Mouse (Mus musculus): Measurements from ENCODE around the gene Amy2a5. TPM values are rescaled to one million over a fixed set of nuclear protein-coding genes. Genes with fewer than 3 reads are reported as not detected.
"Not testable (repeated sequence)": the region's sequence is repeated elsewhere in the genome, so short reads cannot be mapped to it uniquely, and the experiment has no call there.

The Amy2a5 gene
- 0.07 and 0.17 TPM in 2 replicates for polyA plus RNA-seq (2015; fragmentation: Nextera tagmentation; extraction: Ambion mirVana)

DNA sequence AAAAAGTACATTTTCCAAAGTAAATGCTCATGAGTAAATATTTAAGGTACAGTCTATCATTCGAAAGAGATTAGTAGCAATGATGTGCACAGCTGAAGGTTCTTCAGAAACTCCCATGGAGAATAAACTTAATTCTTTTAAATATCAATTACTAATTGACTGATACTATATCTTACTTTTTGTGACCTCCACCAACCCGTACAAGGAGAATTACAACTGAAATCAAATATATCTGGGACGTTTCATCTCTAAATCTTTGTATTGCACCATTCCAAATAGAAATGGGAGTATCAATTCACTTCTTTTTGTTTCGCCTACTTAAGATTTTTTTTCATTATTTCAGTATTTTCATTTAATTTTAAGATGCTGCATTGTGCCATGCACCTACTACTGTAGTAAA is at the start of gene Amy2a5:
Amy2a5 (minus strand) TSS at position 101 of the 400 bp plus-strand sequence.
- H3K4me2 ChIP-seq (replicated peaks; ENCODE audit: low read depth, low read length); H3K4me3 ChIP-seq (ENCODE audit: low read length); H3K9me3 ChIP-seq (ENCODE audit: low read length); H3K4me1 ChIP-seq (ENCODE audit: insufficient read depth, low read length); H3K27ac ChIP-seq (ENCODE audit: low read length); H3K36me3 ChIP-seq (ENCODE audit: insufficient read depth, low read length); H3K9ac ChIP-seq (replicated peaks; ENCODE audit: low read length); ATAC-seq (ENCODE audit: low FRiP score, low TSS enrichment); H3K27me3 ChIP-seq (ENCODE audit: insufficient read depth, low read length): not testable (repeated sequence)
- WGBS: no CpG with 5 or more reads among the region's 4 CpGs

DNA sequence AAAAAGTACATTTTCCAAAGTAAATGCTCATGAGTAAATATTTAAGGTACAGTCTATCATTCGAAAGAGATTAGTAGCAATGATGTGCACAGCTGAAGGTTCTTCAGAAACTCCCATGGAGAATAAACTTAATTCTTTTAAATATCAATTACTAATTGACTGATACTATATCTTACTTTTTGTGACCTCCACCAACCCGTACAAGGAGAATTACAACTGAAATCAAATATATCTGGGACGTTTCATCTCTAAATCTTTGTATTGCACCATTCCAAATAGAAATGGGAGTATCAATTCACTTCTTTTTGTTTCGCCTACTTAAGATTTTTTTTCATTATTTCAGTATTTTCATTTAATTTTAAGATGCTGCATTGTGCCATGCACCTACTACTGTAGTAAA is 32.7 kb upstream of the Amy2a5 start, which contains the start of gene Amy2a4:
Amy2a4 (minus strand) TSS at position 101 of the 400 bp plus-strand sequence.
- WGBS: no CpG with 5 or more reads among the region's 4 CpGs
- not testable (repeated sequence) for H3K4me1 ChIP-seq (ENCODE audit: insufficient read depth, low read length); H3K4me2 ChIP-seq (replicated peaks; ENCODE audit: low read depth, low read length); H3K36me3 ChIP-seq (ENCODE audit: insufficient read depth, low read length); H3K9me3 ChIP-seq (ENCODE audit: low read length); ATAC-seq (ENCODE audit: low FRiP score, low TSS enrichment); H3K27ac ChIP-seq (ENCODE audit: low read length); H3K27me3 ChIP-seq (ENCODE audit: insufficient read depth, low read length); H3K4me3 ChIP-seq (ENCODE audit: low read length); H3K9ac ChIP-seq (replicated peaks; ENCODE audit: low read length)

DNA sequence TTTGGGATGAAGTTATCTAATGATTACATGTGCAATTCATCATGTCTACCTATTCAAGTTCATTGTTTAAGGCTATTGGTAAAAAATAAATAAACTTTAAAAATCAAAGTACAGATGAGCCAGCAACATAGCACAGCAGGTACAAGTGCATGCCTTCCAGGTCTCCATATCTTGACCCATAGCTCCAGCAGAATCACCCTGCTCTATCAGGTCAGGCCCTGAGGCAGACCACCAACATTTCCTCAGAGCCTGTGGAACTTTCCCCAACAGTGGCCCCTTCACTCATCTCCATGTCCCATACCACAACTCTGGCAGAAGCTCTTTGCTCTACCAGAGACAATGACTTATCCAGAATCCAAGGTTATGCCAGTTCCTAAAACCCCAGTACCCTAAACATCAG is 21.6 kb upstream of the Amy2a5 start:
- H3K4me1 ChIP-seq (ENCODE audit: insufficient read depth, low read length); ATAC-seq (ENCODE audit: low FRiP score, low TSS enrichment): not testable (repeated sequence)

DNA sequence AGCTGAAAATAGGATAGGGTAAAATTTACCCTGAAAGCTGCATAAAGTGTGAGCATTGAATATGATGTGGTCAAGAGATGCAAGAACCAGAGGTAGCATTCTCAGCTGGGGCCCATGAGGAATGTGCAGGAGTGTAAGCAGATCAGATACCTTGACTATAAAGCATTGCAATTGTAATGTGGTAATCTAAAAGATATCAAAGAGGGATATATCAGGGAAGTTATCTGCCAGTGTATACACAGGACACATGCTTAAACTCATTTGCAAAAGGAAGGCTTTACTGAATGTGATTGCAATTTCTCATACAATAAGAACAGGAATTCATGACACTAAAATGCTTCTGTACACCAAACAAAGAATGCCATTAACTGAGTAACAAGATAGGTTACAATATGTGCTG is 20.9 kb upstream of the Amy2a5 start:
- H3K4me1 ChIP-seq (ENCODE audit: insufficient read depth, low read length); H3K9me3 ChIP-seq (ENCODE audit: low read length); H3K4me3 ChIP-seq (ENCODE audit: low read length); H3K4me2 ChIP-seq (replicated peaks; ENCODE audit: low read depth, low read length); ATAC-seq (ENCODE audit: low FRiP score, low TSS enrichment); H3K27me3 ChIP-seq (ENCODE audit: insufficient read depth, low read length); H3K9ac ChIP-seq (replicated peaks; ENCODE audit: low read length); H3K27ac ChIP-seq (ENCODE audit: low read length); H3K36me3 ChIP-seq (ENCODE audit: insufficient read depth, low read length): not testable (repeated sequence)

More for the DNA sequence above, 21.6 kb upstream of the Amy2a5 start:
- H3K9ac ChIP-seq (replicated peaks; ENCODE audit: low read length); H3K4me2 ChIP-seq (replicated peaks; ENCODE audit: low read depth, low read length); H3K27me3 ChIP-seq (ENCODE audit: insufficient read depth, low read length); H3K36me3 ChIP-seq (ENCODE audit: insufficient read depth, low read length); H3K9me3 ChIP-seq (ENCODE audit: low read length); H3K4me3 ChIP-seq (ENCODE audit: low read length); H3K27ac ChIP-seq (ENCODE audit: low read length): not testable (repeated sequence)

DNA sequence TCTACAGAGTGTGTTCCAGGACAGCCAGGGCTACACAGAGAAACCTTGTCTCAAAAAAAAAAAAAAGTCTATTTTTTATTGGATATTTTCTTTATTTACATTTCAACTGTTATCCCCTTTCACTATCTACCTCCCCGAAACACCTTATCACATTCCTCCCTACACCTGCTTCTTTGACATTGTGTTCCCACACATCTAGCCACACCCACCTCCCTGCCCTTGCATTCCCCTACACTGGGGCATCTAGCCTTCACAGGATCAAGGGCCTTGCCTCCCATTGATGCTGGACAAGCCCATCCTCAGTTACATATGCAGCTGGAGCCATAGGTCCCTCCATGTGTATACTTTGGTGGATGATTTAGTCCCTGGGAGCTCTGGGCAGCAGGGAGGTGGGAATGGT is 31.5 kb downstream of the Amy2a5 start:
- no peak overlapping the region for H3K4me2 ChIP-seq (replicated peaks; ENCODE audit: low read depth, low read length)
- H3K9ac ChIP-seq (replicated peaks; ENCODE audit: low read length): no peak overlapping the region
- H3K4me3 ChIP-seq (ENCODE audit: low read length): no peak overlapping the region
- ATAC-seq (ENCODE audit: low FRiP score, low TSS enrichment): no peak
- H3K36me3 ChIP-seq (ENCODE audit: insufficient read depth, low read length): no peaks in the 10 kb centered on the region
- no peak overlapping the region for H3K27ac ChIP-seq (ENCODE audit: low read length)
- no peaks in the 10 kb centered on the region for H3K4me1 ChIP-seq (ENCODE audit: insufficient read depth, low read length)
- H3K9me3 ChIP-seq (ENCODE audit: low read length): no peaks in the 10 kb centered on the region
- WGBS: 82% methylated on average over 1 of the region's 1 CpGs
- no peaks in the 10 kb centered on the region for H3K27me3 ChIP-seq (ENCODE audit: insufficient read depth, low read length)

Other genes with a start within 250 kb of the Amy2a5 start
- not detected in 2 replicates for gene Amy2a4, start 32.6 kb upstream of the Amy2a5 start, polyA plus RNA-seq (2015; fragmentation: Nextera tagmentation; extraction: Ambion mirVana)
- not detected in 2 replicates for gene Amy2a3, start 65.2 kb upstream of the Amy2a5 start, polyA plus RNA-seq (2015; fragmentation: Nextera tagmentation; extraction: Ambion mirVana)
- not detected in 2 replicates for gene Amy2a2, start 97.8 kb upstream of the Amy2a5 start, polyA plus RNA-seq (2015; fragmentation: Nextera tagmentation; extraction: Ambion mirVana)